Mouse (Mus musculus): Measurements from ENCODE around the gene Cope. TPM values are rescaled to one million over a fixed set of nuclear protein-coding genes. Genes with fewer than 3 reads are reported as not detected.
A peak's percentile ranks its signal among the peaks of the same experiment; 100 is the strongest.

Gene Cope
- polyA plus RNA-seq, 1 experiment from 2014 or later: 366 TPM

DNA sequence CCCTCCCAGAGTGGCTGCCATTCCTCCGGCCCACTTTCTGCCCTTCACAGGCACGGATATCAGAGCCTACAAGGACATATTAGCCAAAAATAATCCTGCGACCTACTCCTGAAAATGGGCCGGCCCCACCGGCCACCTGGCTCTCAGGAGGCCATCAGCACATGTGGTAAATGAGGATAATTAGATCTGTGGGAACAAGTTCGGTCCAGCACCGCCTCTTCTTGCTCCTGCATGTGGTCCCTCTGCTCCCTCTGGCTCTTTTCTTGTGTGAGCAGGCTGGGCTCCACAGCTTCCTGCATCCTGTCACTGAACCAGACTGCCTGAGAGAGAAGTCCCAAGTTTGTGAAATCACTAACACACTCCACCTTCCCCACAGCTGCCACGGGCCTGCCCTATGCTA lies 23.1 kb upstream of the Cope start:
- H3K4me1 ChIP-seq (replicated peaks; ENCODE audit: control insufficient read depth, insufficient read depth): no peaks in the 10 kb centered on the region
- H3K4me2 ChIP-seq (replicated peaks; ENCODE audit: low read depth): no peak overlapping the region
- WGBS: 70% methylated on average over 8 of the region's 8 CpGs
- ATAC-seq (ENCODE audit: low FRiP score, low TSS enrichment): no peak
- no peaks in the 10 kb centered on the region for H3K9me3 ChIP-seq (ENCODE audit: control insufficient read depth, low read length)
- TF ChIP-seq CTCF (IDR thresholded peaks at IDR 0.05; ENCODE audit: low read depth) (no peak), EP300 (optimal IDR thresholded peaks at IDR 0.05) (no peak)
- no peak overlapping the region for H3K9ac ChIP-seq (ENCODE audit: low read length)
- H3K36me3 ChIP-seq (ENCODE audit: control insufficient read depth, insufficient read depth, low read length): no peaks in the 10 kb centered on the region
- DNase-seq (ENCODE audit: low spot score): no peak
- H3K4me3 ChIP-seq (ENCODE audit: low read depth, low read length): no peak overlapping the region
- no peak overlapping the region for H3K27ac ChIP-seq (replicated peaks)
- no peaks in the 10 kb centered on the region for H3K27me3 ChIP-seq (ENCODE audit: control insufficient read depth, insufficient read depth, low read length)

DNA sequence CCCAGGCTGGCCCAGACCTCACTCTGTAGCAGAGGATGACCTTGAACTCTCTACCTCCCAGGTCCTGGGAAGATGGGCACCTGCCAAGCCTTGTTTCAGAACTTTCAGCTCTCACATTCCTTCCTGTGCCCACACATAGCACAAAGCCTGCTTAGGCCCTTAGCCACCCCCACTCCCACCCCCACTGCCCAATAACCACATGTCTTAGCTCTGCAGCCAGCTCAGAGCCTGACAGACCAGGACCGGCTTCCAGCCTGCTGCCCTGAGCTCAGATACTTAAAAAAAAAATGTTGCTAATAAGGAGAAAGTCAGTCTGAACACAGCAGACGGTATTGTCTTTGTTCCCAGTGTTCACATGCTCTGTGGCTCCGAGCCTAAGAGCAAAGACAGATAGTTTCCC lies 21.3 kb upstream of the Cope start:
- H3K9ac ChIP-seq (ENCODE audit: low read length): no peak overlapping the region
- H3K27ac ChIP-seq (replicated peaks): no peak overlapping the region
- H3K27me3 ChIP-seq (ENCODE audit: control insufficient read depth, insufficient read depth, low read length): no peaks in the 10 kb centered on the region
- H3K36me3 ChIP-seq (ENCODE audit: control insufficient read depth, insufficient read depth, low read length): peaks cover 1% of the 10 kb centered on the region; the same call in 1 of the 2 replicates
- no peak for ATAC-seq (ENCODE audit: low FRiP score, low TSS enrichment)
- H3K9me3 ChIP-seq (ENCODE audit: control insufficient read depth, low read length): no peaks in the 10 kb centered on the region
- DNase-seq (ENCODE audit: low spot score): no peak
- H3K4me1 ChIP-seq (replicated peaks; ENCODE audit: control insufficient read depth, insufficient read depth): no peaks in the 10 kb centered on the region
- 39% methylated on average over 3 of the region's 3 CpGs for WGBS
- TF ChIP-seq EP300 (optimal IDR thresholded peaks at IDR 0.05) (no peak), CTCF (IDR thresholded peaks at IDR 0.05; ENCODE audit: low read depth) (no peak)
- H3K4me2 ChIP-seq (replicated peaks; ENCODE audit: low read depth): no peak overlapping the region
- H3K4me3 ChIP-seq (ENCODE audit: low read depth, low read length): no peak overlapping the region

- peak; percentile 85 for ATAC-seq (ENCODE audit: low FRiP score, low TSS enrichment)
- WGBS: 2% methylated on average over 34 of the region's 36 CpGs
- TF ChIP-seq EP300 (optimal IDR thresholded peaks at IDR 0.05) (no peak), CTCF (IDR thresholded peaks at IDR 0.05; ENCODE audit: low read depth) (peak; percentile 89)
- Histone ChIP-seq H3K27ac (replicated peaks) (peak within 1 kb of the TSS; percentile 82), H3K9me3 (ENCODE audit: control insufficient read depth, low read length) (no peaks in the 10 kb centered on the region), H3K4me2 (replicated peaks; ENCODE audit: low read depth) (peak within 1 kb of the TSS; percentile 94), H3K4me1 (replicated peaks; ENCODE audit: control insufficient read depth, insufficient read depth) (no peaks in the 10 kb centered on the region), H3K36me3 (ENCODE audit: control insufficient read depth, insufficient read depth, low read length) (peaks cover 3% of the 10 kb centered on the region; the same call in 1 of the 2 replicates), H3K27me3 (ENCODE audit: control insufficient read depth, insufficient read depth, low read length) (no peaks in the 10 kb centered on the region), H3K4me3 (ENCODE audit: low read depth, low read length) (peak within 1 kb of the TSS; percentile 88), H3K9ac (ENCODE audit: low read length) (peak within 1 kb of the TSS; percentile 90)
- peak; percentile 86 for DNase-seq (ENCODE audit: low spot score)
Measured at GRCm38 (mm10) chr8:70282603-70283135, 19.6 kb upstream of the Cope start, which contains the start of gene Homer3. Homer3 (plus strand) TSS chr8:70282827.

DNA sequence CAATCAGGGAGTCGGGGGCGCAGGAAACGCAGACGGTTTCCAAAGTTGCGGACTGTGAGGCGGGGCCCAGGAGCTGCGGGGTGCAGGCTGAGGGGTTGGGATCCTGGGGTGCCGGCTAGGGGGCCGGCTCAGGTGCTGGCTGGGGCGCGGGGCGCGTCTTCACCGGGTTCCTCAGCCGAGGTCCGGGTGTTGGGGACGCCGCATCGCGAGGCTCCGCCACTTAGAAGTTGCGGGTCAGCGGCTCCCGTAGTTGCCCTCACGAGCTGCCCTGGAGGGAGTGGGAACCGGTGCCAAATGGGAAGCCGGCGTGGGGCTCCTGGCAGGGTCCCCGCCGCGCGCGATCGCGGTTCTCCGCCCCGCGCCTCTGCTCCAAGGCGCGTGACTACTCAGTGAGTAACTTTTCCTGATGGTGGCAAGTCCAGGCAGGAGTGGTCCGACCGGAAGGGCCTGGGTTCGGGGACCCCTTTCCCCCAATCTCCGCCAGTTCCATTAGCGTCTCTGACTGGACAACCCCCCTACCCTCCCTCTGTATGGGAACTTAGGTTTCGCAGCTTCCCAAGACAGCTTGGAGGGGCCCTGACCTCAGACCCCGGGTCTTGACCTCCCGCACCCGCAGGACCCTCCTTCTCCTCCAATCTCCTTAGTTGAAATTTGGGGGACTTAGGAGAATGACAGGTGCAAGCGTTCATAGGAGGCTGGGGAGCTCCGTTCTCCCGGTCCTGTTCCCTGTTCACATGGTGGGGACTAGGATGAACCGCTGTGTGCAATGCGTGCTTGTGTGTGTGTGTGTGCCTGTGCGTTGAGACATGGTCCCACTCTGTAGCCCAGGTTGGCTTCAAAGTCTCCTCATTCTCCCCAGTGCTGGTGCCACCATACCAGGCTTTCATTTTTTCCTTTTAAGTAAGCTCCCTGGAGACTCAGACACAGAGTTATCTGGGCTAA lies 18.9 kb upstream of the Cope start:
- Histone ChIP-seq H3K9me3 (ENCODE audit: control insufficient read depth, low read length) (no peaks in the 10 kb centered on the region), H3K4me2 (replicated peaks; ENCODE audit: low read depth) (peak overlapping the region; percentile 94), H3K27ac (replicated peaks) (peak overlapping the region; percentile 82), H3K4me3 (ENCODE audit: low read depth, low read length) (peak overlapping the region; percentile 88), H3K36me3 (ENCODE audit: control insufficient read depth, insufficient read depth, low read length) (peaks cover 3% of the 10 kb centered on the region; the same call in 1 of the 2 replicates), H3K27me3 (ENCODE audit: control insufficient read depth, insufficient read depth, low read length) (no peaks in the 10 kb centered on the region), H3K9ac (ENCODE audit: low read length) (peak overlapping the region; percentile 90), H3K4me1 (replicated peaks; ENCODE audit: control insufficient read depth, insufficient read depth) (no peaks in the 10 kb centered on the region)
- peak; percentile 50 for ATAC-seq (ENCODE audit: low FRiP score, low TSS enrichment)
- TF ChIP-seq CTCF (IDR thresholded peaks at IDR 0.05; ENCODE audit: low read depth) (no peak), EP300 (optimal IDR thresholded peaks at IDR 0.05) (no peak)
- 1% methylated on average over 55 of the region's 55 CpGs for WGBS
- DNase-seq (ENCODE audit: low spot score): peak; percentile 46

GRCm38 (mm10) chr8:70284421-70284820 lies 17.9 kb upstream of the Cope start:
- H3K4me2 ChIP-seq (replicated peaks; ENCODE audit: low read depth): no peak overlapping the region
- WGBS: 76% methylated on average over 5 of the region's 5 CpGs
- peaks cover 5% of the 10 kb centered on the region for H3K36me3 ChIP-seq (ENCODE audit: control insufficient read depth, insufficient read depth, low read length)
- TF ChIP-seq CTCF (IDR thresholded peaks at IDR 0.05; ENCODE audit: low read depth): no peak
- no peak for TF ChIP-seq EP300 (optimal IDR thresholded peaks at IDR 0.05)
- DNase-seq (ENCODE audit: low spot score): no peak
- no peaks in the 10 kb centered on the region for H3K27me3 ChIP-seq (ENCODE audit: control insufficient read depth, insufficient read depth, low read length)
- no peak overlapping the region for H3K27ac ChIP-seq (replicated peaks)
- no peak for ATAC-seq (ENCODE audit: low FRiP score, low TSS enrichment)
- H3K4me3 ChIP-seq (ENCODE audit: low read depth, low read length): no peak overlapping the region
- no peaks in the 10 kb centered on the region for H3K9me3 ChIP-seq (ENCODE audit: control insufficient read depth, low read length)
- no peaks in the 10 kb centered on the region for H3K4me1 ChIP-seq (replicated peaks; ENCODE audit: control insufficient read depth, insufficient read depth)
- no peak overlapping the region for H3K9ac ChIP-seq (ENCODE audit: low read length)

DNA sequence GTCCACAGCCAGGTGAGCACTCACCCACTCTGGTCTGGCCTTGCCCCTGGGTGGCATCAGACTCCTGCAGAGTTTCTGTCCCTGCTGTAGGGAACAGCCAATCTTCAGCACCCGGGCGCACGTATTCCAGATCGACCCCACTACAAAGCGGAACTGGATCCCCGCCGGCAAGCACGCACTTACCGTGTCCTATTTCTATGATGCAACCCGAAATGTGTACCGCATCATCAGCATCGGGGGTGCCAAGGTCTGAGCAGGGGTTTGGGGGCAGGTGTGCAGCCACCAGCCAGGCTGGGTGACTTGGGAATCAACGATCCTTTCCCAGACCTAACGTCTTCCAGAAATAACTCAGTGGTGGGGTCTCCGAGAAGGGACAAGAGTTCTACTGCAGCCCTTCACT lies 17.0 kb upstream of the Cope start:
- H3K27me3 ChIP-seq (ENCODE audit: control insufficient read depth, insufficient read depth, low read length): no peaks in the 10 kb centered on the region
- no peak overlapping the region for H3K4me3 ChIP-seq (ENCODE audit: low read depth, low read length)
- WGBS: 96% methylated on average over 15 of the region's 15 CpGs
- no peak overlapping the region for H3K4me2 ChIP-seq (replicated peaks; ENCODE audit: low read depth)
- H3K4me1 ChIP-seq (replicated peaks; ENCODE audit: control insufficient read depth, insufficient read depth): no peaks in the 10 kb centered on the region
- ATAC-seq (ENCODE audit: low FRiP score, low TSS enrichment) (no peak), DNase-seq (ENCODE audit: low spot score) (no peak)
- H3K27ac ChIP-seq (replicated peaks): no peak overlapping the region
- no peak overlapping the region for H3K9ac ChIP-seq (ENCODE audit: low read length)
- H3K36me3 ChIP-seq (ENCODE audit: control insufficient read depth, insufficient read depth, low read length): peaks cover 6% of the 10 kb centered on the region
- H3K9me3 ChIP-seq (ENCODE audit: control insufficient read depth, low read length): no peaks in the 10 kb centered on the region
- no peak for TF ChIP-seq CTCF (IDR thresholded peaks at IDR 0.05; ENCODE audit: low read depth)
- no peak for TF ChIP-seq EP300 (optimal IDR thresholded peaks at IDR 0.05)
